Mouse (Mus musculus): ENCODE data around the gene Cnga1. TPM values are rescaled to one million over a fixed set of nuclear protein-coding genes. Genes with fewer than 3 reads are reported as not detected.

Cnga1 gene
- total RNA-seq, 2 experiments from 2014 or later = not detected

DNA sequence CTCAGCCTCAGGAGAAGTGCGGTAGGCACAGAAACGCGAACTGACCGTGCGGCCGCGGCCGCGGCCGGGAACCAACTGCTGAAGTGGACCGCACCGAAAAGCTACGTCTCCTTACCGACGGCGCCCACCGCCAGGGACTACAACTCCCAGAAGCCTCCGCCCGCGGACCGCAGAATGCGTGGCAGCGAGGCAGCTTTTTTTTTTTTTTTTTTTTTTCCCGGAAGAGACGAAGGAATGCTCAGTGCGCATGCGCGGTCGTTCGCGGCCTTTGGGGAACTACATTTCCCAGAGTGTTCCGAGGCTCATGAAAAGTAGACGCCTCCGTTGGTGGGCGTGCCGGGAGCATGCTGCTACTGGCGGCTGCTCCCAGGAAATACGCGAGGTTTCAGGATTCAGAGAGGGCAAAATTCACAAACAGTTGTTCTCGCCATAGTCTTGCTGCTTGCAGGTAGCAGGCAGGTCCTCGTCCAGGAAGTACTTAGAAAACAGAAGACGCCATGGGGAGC lies 84.5 kb downstream of the Cnga1 start, which contains the start of gene Nfxl1:
Nfxl1 (minus strand) TSS at position 141 of the 506 bp plus-strand sequence.
- intact Hi-C loops (cut with DNase I) = no loop called here
- peak; percentile 98 for DNase-seq

DNA sequence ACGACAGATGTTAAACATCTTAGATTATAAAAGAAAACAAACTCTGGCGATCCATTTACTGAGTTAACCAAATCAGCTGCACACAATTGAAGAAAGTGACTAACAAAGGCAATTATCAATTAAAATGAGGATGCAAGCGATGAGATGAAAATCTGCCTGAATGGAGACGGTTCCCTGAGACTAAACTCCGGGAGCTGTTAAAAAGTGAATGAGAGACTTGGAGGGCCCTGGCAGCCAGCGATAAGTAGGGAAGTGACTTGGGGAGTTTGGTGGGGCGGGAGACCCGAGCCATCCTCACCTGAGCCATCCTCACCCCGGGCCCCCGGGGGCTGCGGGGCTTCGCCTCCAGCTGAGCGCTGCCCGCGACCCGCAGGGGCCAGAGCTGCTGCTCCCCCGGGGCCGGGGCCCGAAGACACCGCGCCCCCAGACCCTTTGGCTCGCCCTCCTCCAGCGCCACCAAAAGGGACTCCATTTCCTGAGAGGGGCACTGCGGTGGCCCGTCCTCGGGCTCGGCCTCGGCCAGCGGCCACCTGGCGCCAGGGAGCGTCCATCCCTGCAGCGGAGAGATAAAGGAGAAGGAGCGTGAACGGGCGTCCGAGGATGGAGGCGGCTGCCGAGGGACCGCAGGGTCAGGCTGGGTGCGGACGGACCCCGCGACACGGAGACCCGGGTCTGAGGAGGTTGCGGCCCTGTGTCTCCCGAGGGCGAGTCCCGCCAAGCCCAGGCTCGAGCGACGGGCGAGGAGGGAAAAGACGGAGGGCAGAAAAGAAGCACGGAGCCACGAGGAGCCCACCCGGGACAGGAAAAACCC lies 85.2 kb downstream of the Cnga1 start:
- intact Hi-C loops (cut with DNase I) = no loop called here
- DNase-seq = no peak

DNA sequence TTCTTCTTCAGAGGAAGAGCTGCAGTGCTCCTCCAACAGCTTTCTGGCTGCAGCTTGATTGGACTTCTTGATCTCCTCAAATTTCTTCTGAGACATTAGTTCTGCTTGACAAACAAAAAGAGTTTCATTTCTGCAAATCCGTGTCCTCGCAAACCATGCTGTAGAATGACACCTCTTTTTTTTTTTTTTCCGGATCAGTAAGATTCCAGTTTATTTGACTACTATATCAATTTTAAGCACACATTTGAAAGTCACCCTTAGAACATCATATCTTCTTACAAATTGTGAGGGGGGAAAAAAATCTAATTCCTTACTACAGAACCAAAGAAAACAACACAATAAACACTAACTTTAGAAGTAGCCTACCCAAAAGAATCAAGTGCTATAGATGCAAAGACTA lies 87.8 kb downstream of the Cnga1 start:
- DNase-seq = no peak
- intact Hi-C loops (cut with DNase I) = no loop called here

Other genes with a start within 250 kb of the Cnga1 start
- 10 to 100 TPM; 69.0 to 98.5 TPM for gene Corin, start 139.8 kb downstream of the Cnga1 start, total RNA-seq (2021)
- 1 to 10 TPM; 9.4 to 9.7 TPM for gene Nfxl1, start 84.6 kb downstream of the Cnga1 start, total RNA-seq (2021)
- gene Zar1, start 63.0 kb downstream of the Cnga1 start, total RNA-seq (2021) = not detected
- gene Gm5868, start 56.7 kb downstream of the Cnga1 start, total RNA-seq (2021) = not detected
- not detected for gene Nipal1, start 3.5 kb upstream of the Cnga1 start, total RNA-seq (2021)
- under 1 TPM; 0.22 to 0.34 TPM for gene Txk, start 108.5 kb upstream of the Cnga1 start, total RNA-seq (2021)
- 10 to 100 TPM in 1 of 2 experiments, 1 to 10 TPM in 1; 8.0 to 10.8 TPM for gene Tec, start 224.2 kb upstream of the Cnga1 start, total RNA-seq (2021)

All from heart, postnatal 10 days (tissue).